Mouse (Mus musculus) liver, embryonic 16.5 days (tissue): Measurements from ENCODE around the gene Krtap19-1. TPM values are rescaled to one million over a fixed set of nuclear protein-coding genes. Genes with fewer than 3 reads are reported as not detected.

Experiments
- ATAC-seq: fragments of 200-750 bp; cut with Nextera tagmentation; 2 replicates; pipeline ENCODE4 v1.8.0; 2017; ENCODE audit warnings: low read depth, mild to moderate bottlenecking, moderate number of reproducible peaks, moderate library complexity
- H3K27ac ChIP-seq: fragments of 300-500 bp; sonication (generic); 2 replicates; pipeline ENCODE4 v1.5.1; 2014; ENCODE audit warnings: mild to moderate bottlenecking, low read length
- H3K27me3 ChIP-seq: fragments of 300-500 bp; sonication (generic); 2 replicates; pipeline ENCODE4 v1.6.1; 2014; ENCODE audit warnings: low read depth, low read length, mixed read lengths; ENCODE audit not compliant: control insufficient read depth, insufficient read depth
- H3K36me3 ChIP-seq: fragments of 300-500 bp; sonication (generic); 2 replicates; pipeline ENCODE4 v1.6.1; 2014; ENCODE audit warnings: mild to moderate bottlenecking; ENCODE audit not compliant: control insufficient read depth, insufficient read depth
- H3K4me1 ChIP-seq: fragments of 300-500 bp; sonication (generic); 2 replicates; pipeline ENCODE4 v1.6.1; 2014; ENCODE audit warnings: low read depth, low read length, mixed read lengths; ENCODE audit not compliant: control insufficient read depth
- H3K4me2 ChIP-seq: fragments of 300-500 bp; sonication (generic); 2 replicates; pipeline ENCODE4 v1.6.1; 2014; ENCODE audit warnings: low read depth, low read length, mixed read lengths
- H3K4me3 ChIP-seq: fragments of 300-500 bp; sonication (generic); 2 replicates; pipeline ENCODE4 v1.5.1; 2014; ENCODE audit warnings: low read depth, mild to moderate bottlenecking, low read length
- H3K9ac ChIP-seq: fragments of 300-500 bp; sonication (generic); 2 replicates; pipeline ENCODE4 v1.6.1; 2014; ENCODE audit warnings: low read depth, low read length
- H3K9me3 ChIP-seq: fragments of 300-500 bp; sonication (generic); replicated peaks from 2 replicates; pipeline ENCODE4 v1.6.1; 2016; ENCODE audit warnings: low read length; ENCODE audit not compliant: control insufficient read depth
- WGBS: fragments of 180-500 bp; shearing (Covaris S2); extraction: QIAGEN DNeasy Blood & Tissue Kit; methylation state at CpG from one replicate; pipeline ENCODE4 v1.1.7; 2014; ENCODE audit not compliant: insufficient replicate concordance; 5-methylcytosine and 5-hydroxymethylcytosine counted together
- polyA plus RNA-seq: library from polyadenylated mRNA; unstranded; fragments of >200 nt; fragmentation: Nextera tagmentation; extraction: Ambion mirVana; gene quantifications from 2 replicates; pipeline ENCODE4 v1.2.1, GENCODE M21; 2015

Krtap19-1 gene
- polyA plus RNA-seq, 1 experiment from 2014 or later = not detected

GRCm38 (mm10) chr16:88847363-88847762 is 21.8 kb downstream of the Krtap19-1 start:
- no peak overlapping the region for H3K9ac ChIP-seq
- no peaks in the 10 kb centered on the region for H3K36me3 ChIP-seq
- no peak overlapping the region for H3K4me2 ChIP-seq
- no peaks in the 10 kb centered on the region for H3K27me3 ChIP-seq
- H3K4me1 ChIP-seq = no peaks in the 10 kb centered on the region
- no peak overlapping the region for H3K27ac ChIP-seq
- WGBS = 88% methylated on average over 1 of the region's 1 CpGs
- no peak overlapping the region for H3K4me3 ChIP-seq
- no peaks in the 10 kb centered on the region for H3K9me3 ChIP-seq
- no peak for ATAC-seq

- Histone ChIP-seq H3K4me3 (no peak overlapping the region), H3K36me3 (no peaks in the 10 kb centered on the region), H3K27ac (no peak overlapping the region), H3K9me3 (0 out of 2 replicates have a peak, but pooled peaks cover 2% of the 10 kb centered on the region), H3K27me3 (no peaks in the 10 kb centered on the region), H3K4me2 (no peak overlapping the region), H3K9ac (no peak overlapping the region), H3K4me1 (no peaks in the 10 kb centered on the region)
- WGBS = 58% methylated on average over 3 of the region's 3 CpGs
- no peak for ATAC-seq
These were observed 42.2 kb downstream of the Krtap19-1 start for GRCm38 (mm10) chr16:88826978-88827377.

- Histone ChIP-seq H3K4me3 (no peak within 1 kb of the TSS), H3K9me3 (0 out of 2 replicates have a peak, but pooled peaks cover 2% of the 10 kb centered on the region), H3K9ac (no peak within 1 kb of the TSS), H3K36me3 (no peaks in the 10 kb centered on the region), H3K27ac (no peak within 1 kb of the TSS), H3K4me2 (no peak within 1 kb of the TSS), H3K4me1 (no peaks in the 10 kb centered on the region), H3K27me3 (no peaks in the 10 kb centered on the region)
- no peak for ATAC-seq
- WGBS = 70% methylated on average over 9 of the region's 9 CpGs
These were observed 43.0 kb downstream of the Krtap19-1 start, which contains the start of gene Krtap14 for GRCm38 (mm10) chr16:88826095-88826652. Gene Krtap14 (minus strand): TSS chr16:88826145.

GRCm38 (mm10) chr16:88823736-88824135 is 45.5 kb downstream of the Krtap19-1 start:
- no peak overlapping the region for H3K4me3 ChIP-seq
- H3K9ac ChIP-seq = no peak overlapping the region
- no peak overlapping the region for H3K27ac ChIP-seq
- no peaks in the 10 kb centered on the region for H3K36me3 ChIP-seq
- H3K4me2 ChIP-seq = no peak overlapping the region
- WGBS = 63% methylated on average over 3 of the region's 3 CpGs
- H3K4me1 ChIP-seq = no peaks in the 10 kb centered on the region
- H3K27me3 ChIP-seq = no peaks in the 10 kb centered on the region
- ATAC-seq = no peak
- 0 out of 2 replicates have a peak, but pooled peaks cover 2% of the 10 kb centered on the region for H3K9me3 ChIP-seq

- Histone ChIP-seq H3K4me3 (no peak within 1 kb of the TSS), H3K27me3 (no peaks in the 10 kb centered on the region), H3K4me2 (no peak within 1 kb of the TSS), H3K9me3 (no peaks in the 10 kb centered on the region), H3K36me3 (no peaks in the 10 kb centered on the region), H3K4me1 (no peaks in the 10 kb centered on the region), H3K9ac (no peak within 1 kb of the TSS), H3K27ac (no peak within 1 kb of the TSS)
- ATAC-seq = no peak
- WGBS = 50% methylated on average over 3 of the region's 3 CpGs
These were observed 49.1 kb downstream of the Krtap19-1 start, which contains the start of gene Krtap15 for GRCm38 (mm10) chr16:88820066-88820465. Gene Krtap15 (plus strand): TSS chr16:88820215.

Other genes starting within 250 kb of the Krtap19-1 start
- not detected in 2 replicates for gene 2310079G19Rik, start 241.7 kb downstream of the Krtap19-1 start, polyA plus RNA-seq
- gene Krtap26-1, start 221.6 kb downstream of the Krtap19-1 start, polyA plus RNA-seq = not detected in 2 replicates
- not detected in 2 replicates for gene Krtap27-1, start 197.7 kb downstream of the Krtap19-1 start, polyA plus RNA-seq
- gene 2310061N02Rik, start 161.4 kb downstream of the Krtap19-1 start, polyA plus RNA-seq = not detected in 2 replicates
- gene Krtap13-1, start 140.5 kb downstream of the Krtap19-1 start, polyA plus RNA-seq = not detected in 2 replicates
- not detected in 2 replicates for gene Krtap13, start 117.8 kb downstream of the Krtap19-1 start, polyA plus RNA-seq
- 0.09 TPM in 1 of 2 replicates, not detected in the other for gene 2310034C09Rik, start 110.6 kb downstream of the Krtap19-1 start, polyA plus RNA-seq
- gene 2310057N15Rik, start 95.2 kb downstream of the Krtap19-1 start, polyA plus RNA-seq = not detected in 2 replicates
- not detected in 2 replicates for gene Gm5965, start 91.5 kb downstream of the Krtap19-1 start, polyA plus RNA-seq
- not detected in 2 replicates for gene Gm20741, start 57.2 kb downstream of the Krtap19-1 start, polyA plus RNA-seq
- gene Krtap15, start 49.2 kb downstream of the Krtap19-1 start, polyA plus RNA-seq = not detected in 2 replicates
- gene Krtap14, start 43.3 kb downstream of the Krtap19-1 start, polyA plus RNA-seq = not detected in 2 replicates
- not detected in 2 replicates for gene Krtap19-2, start 4.9 kb upstream of the Krtap19-1 start, polyA plus RNA-seq
- gene Krtap19-3, start 8.6 kb upstream of the Krtap19-1 start, polyA plus RNA-seq = not detected in 2 replicates
- gene Krtap19-4, start 15.7 kb upstream of the Krtap19-1 start, polyA plus RNA-seq = not detected in 2 replicates
- not detected in 2 replicates for gene Krtap19-5, start 27.0 kb upstream of the Krtap19-1 start, polyA plus RNA-seq
- not detected in 2 replicates for gene Krtap19-9b, start 62.9 kb upstream of the Krtap19-1 start, polyA plus RNA-seq
- not detected in 2 replicates for gene Krtap16-3, start 93.5 kb upstream of the Krtap19-1 start, polyA plus RNA-seq
- gene Krtap22-2, start 141.3 kb upstream of the Krtap19-1 start, polyA plus RNA-seq = not detected in 2 replicates
- not detected in 2 replicates for gene Gm10229, start 145.9 kb upstream of the Krtap19-1 start, polyA plus RNA-seq
- not detected in 2 replicates for gene Krtap6-1, start 162.3 kb upstream of the Krtap19-1 start, polyA plus RNA-seq
- not detected in 2 replicates for gene Gm10228, start 172.1 kb upstream of the Krtap19-1 start, polyA plus RNA-seq
- gene Krtap6-5, start 178.5 kb upstream of the Krtap19-1 start, polyA plus RNA-seq = not detected in 2 replicates
- gene 1110025L11Rik, start 194.6 kb upstream of the Krtap19-1 start, polyA plus RNA-seq = not detected in 2 replicates
- not detected in 2 replicates for gene Krtap6-3, start 214.6 kb upstream of the Krtap19-1 start, polyA plus RNA-seq